30 mouse cellular contexts compared by ENCODE assay signal in the genomic region with DNA sequence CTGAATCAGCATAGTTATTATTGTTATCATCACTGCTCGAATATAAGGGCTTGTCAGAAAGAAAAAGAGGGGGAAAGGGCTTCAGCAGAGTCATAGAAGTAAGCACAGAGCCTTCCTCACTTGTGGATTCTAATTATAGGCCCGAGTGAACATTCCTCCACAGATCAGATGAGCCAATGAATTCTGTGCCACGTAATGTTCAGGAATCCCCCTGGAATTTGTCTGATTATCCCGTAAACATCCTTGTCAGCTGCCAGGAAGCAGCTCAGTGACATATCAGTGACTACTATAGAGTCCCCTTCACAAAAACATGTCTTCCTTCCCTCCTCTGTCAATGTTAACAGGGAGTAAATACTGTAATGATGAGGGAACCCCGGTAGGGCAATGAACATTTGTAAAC. TPM values are rescaled to one million over a fixed set of nuclear protein-coding genes. Genes with fewer than 3 reads are reported as not detected.
DNase-seq lines count a peak whose midpoint lies in the region; ATAC-seq and TF ChIP-seq lines count a peak whose summit lies in the region.
"Had no signal": no experiment of that assay in that cellular context is flagged by ENCODE, and none has a peak within 500 bp of the region (broad histone marks: within the 10 kb centered on the region; RNA-seq: fewer than 3 reads in every experiment).

No protein-coding gene starts in this region.

- no peak for TF ChIP-seq POLR2A in kidney, adult 2 months (IDR thresholded peaks at IDR 0.05; ENCODE audit: low read depth, low read length)

- H3K36me3 ChIP-seq in heart, embryonic 12.5 days: no peaks in the 10 kb centered on the region
- no peaks in the 10 kb centered on the region for H3K36me3 ChIP-seq in kidney, embryonic 16.5 days (ENCODE audit: insufficient read depth, low read length)
- H3K36me3 ChIP-seq in kidney, adult 2 months (ENCODE audit: control insufficient read depth, insufficient read depth, low read length): no peaks in the 10 kb centered on the region
- H3K36me3 ChIP-seq in midbrain, embryonic 14.5 days (ENCODE audit: control insufficient read depth, insufficient read depth, low read length): no peaks in the 10 kb centered on the region
- H3K36me3 ChIP-seq in midbrain, embryonic 13.5 days: no peaks in the 10 kb centered on the region
- H3K36me3 ChIP-seq: embryonic facial prominence, embryonic 13.5 days; hindbrain, embryonic 10.5 days; limb, embryonic 15.5 days had no signal

- no peak overlapping the region; the same call in 1 of the 2 replicates for H3K27ac ChIP-seq in heart, embryonic 12.5 days (ENCODE audit: poor library complexity, severe bottlenecking)
- H3K27ac ChIP-seq in kidney, embryonic 16.5 days (ENCODE audit: low read length): 0 out of 2 replicates have a peak overlapping the region, but pooled peaks have one; percentile 14
- H3K27ac ChIP-seq in kidney, adult 2 months (ENCODE audit: insufficient read depth, low read depth, low read length): no peak overlapping the region
- no peak overlapping the region for H3K27ac ChIP-seq in midbrain, embryonic 14.5 days (replicated peaks; ENCODE audit: low read depth, low read length)
- no peak overlapping the region for H3K27ac ChIP-seq in midbrain, embryonic 13.5 days
- H3K27ac ChIP-seq: embryonic facial prominence, embryonic 13.5 days; forebrain, embryonic 13.5 days; hindbrain, embryonic 10.5 days; hindbrain, postnatal 0 days; limb, embryonic 15.5 days; liver, embryonic 14.5 days; stomach, postnatal 0 days had no signal

- peaks cover 15% of the 10 kb centered on the region for H3K4me1 ChIP-seq in heart, embryonic 12.5 days (replicated peaks)
- H3K4me1 ChIP-seq in kidney, embryonic 16.5 days (ENCODE audit: insufficient read depth, low read length): peaks cover 20% of the 10 kb centered on the region
- H3K4me1 ChIP-seq in kidney, adult 2 months (ENCODE audit: control insufficient read depth, insufficient read depth, low read length): no peaks in the 10 kb centered on the region; the same call in 1 of the 2 replicates
- peaks cover 11% of the 10 kb centered on the region for H3K4me1 ChIP-seq in midbrain, embryonic 14.5 days (ENCODE audit: control insufficient read depth, insufficient read depth, low read length)
- H3K4me1 ChIP-seq in midbrain, embryonic 13.5 days (replicated peaks): peaks cover 27% of the 10 kb centered on the region
- H3K4me1 ChIP-seq: embryonic facial prominence, embryonic 13.5 days; hindbrain, embryonic 10.5 days; limb, embryonic 15.5 days had no signal

- 0 out of 2 replicates have a peak overlapping the region, but pooled peaks have one; percentile 8 for H3K4me2 ChIP-seq in heart, embryonic 12.5 days
- no peak overlapping the region for H3K4me2 ChIP-seq in kidney, embryonic 16.5 days (replicated peaks; ENCODE audit: low read depth, low read length)
- H3K4me2 ChIP-seq in midbrain, embryonic 14.5 days (ENCODE audit: low read length): no peak overlapping the region
- no peak overlapping the region for H3K4me2 ChIP-seq in midbrain, embryonic 13.5 days (replicated peaks)
- H3K4me2 ChIP-seq: embryonic facial prominence, embryonic 13.5 days; forebrain, embryonic 13.5 days; limb, embryonic 15.5 days had no signal

- H3K9ac ChIP-seq in heart, embryonic 12.5 days: no peak overlapping the region
- no peak overlapping the region for H3K9ac ChIP-seq in kidney, embryonic 16.5 days (replicated peaks; ENCODE audit: low read length)
- no peak overlapping the region for H3K9ac ChIP-seq in midbrain, embryonic 14.5 days (replicated peaks; ENCODE audit: low read length)
- no peak overlapping the region for H3K9ac ChIP-seq in midbrain, embryonic 13.5 days (replicated peaks)
- H3K9ac ChIP-seq: embryonic facial prominence, embryonic 13.5 days; forebrain, embryonic 13.5 days; limb, embryonic 15.5 days; liver, embryonic 14.5 days had no signal

- 14% methylated on average over 5 of the region's 5 CpGs for WGBS in heart, embryonic 12.5 days
- WGBS in kidney, embryonic 16.5 days: 41% methylated on average over 5 of the region's 5 CpGs
- WGBS in kidney, adult 2 months: 24% methylated on average over 5 of the region's 5 CpGs
- WGBS in midbrain, embryonic 14.5 days: 20% methylated on average over 5 of the region's 5 CpGs
- 31% methylated on average over 5 of the region's 5 CpGs for WGBS in midbrain, embryonic 13.5 days

- H3K4me3 ChIP-seq in heart, embryonic 12.5 days: no peak overlapping the region
- no peak overlapping the region for H3K4me3 ChIP-seq in kidney, embryonic 16.5 days (ENCODE audit: low read length)
- H3K4me3 ChIP-seq in kidney, adult 2 months (ENCODE audit: insufficient read depth, low read depth, low read length): no peak overlapping the region
- no peak overlapping the region for H3K4me3 ChIP-seq in midbrain, embryonic 14.5 days (replicated peaks; ENCODE audit: low read depth, low read length)
- no peak overlapping the region for H3K4me3 ChIP-seq in midbrain, embryonic 13.5 days (replicated peaks)
- H3K4me3 ChIP-seq: embryonic facial prominence, embryonic 13.5 days; forebrain, embryonic 13.5 days; hindbrain, embryonic 10.5 days; limb, embryonic 15.5 days had no signal

- DNase-seq in heart, adult 18-20 months: no peak
- DNase-seq in kidney, adult 2 months: no peak
- DNase-seq in midbrain, embryonic 14.5 days: peak; percentile 24
- DNase-seq in retina, postnatal 1 day: peak; percentile 37
- DNase-seq: cerebellum, adult 18-20 months; cerebellum, postnatal 25 days; gastrocnemius, postnatal 36 days; kidney, postnatal 36 days; layer of hippocampus, postnatal 36 days; lung, postnatal 10 days; right cerebral cortex, postnatal 14 days; thymus, adult 2 months; thymus, postnatal 4 days had no signal

- no peaks in the 10 kb centered on the region for H3K27me3 ChIP-seq in heart, embryonic 12.5 days (replicated peaks)
- no peaks in the 10 kb centered on the region for H3K27me3 ChIP-seq in kidney, embryonic 16.5 days (ENCODE audit: insufficient read depth, low read length)
- H3K27me3 ChIP-seq in kidney, adult 2 months (replicated peaks; ENCODE audit: control insufficient read depth, insufficient read depth, low read length): no peaks in the 10 kb centered on the region
- no peaks in the 10 kb centered on the region for H3K27me3 ChIP-seq in midbrain, embryonic 14.5 days (ENCODE audit: control insufficient read depth, insufficient read depth, low read length)
- 0 out of 2 replicates have a peak, but pooled peaks cover 3% of the 10 kb centered on the region for H3K27me3 ChIP-seq in midbrain, embryonic 13.5 days
- H3K27me3 ChIP-seq: embryonic facial prominence, embryonic 13.5 days; forebrain, embryonic 13.5 days; limb, embryonic 15.5 days; Patski had no signal

- ATAC-seq in heart, embryonic 12.5 days (ENCODE audit: insufficient number of reproducible peaks, low FRiP score): no peak
- no peak for ATAC-seq in kidney, embryonic 16.5 days (ENCODE audit: low FRiP score, low TSS enrichment)
- no peak for ATAC-seq in midbrain, embryonic 14.5 days (ENCODE audit: low FRiP score, low TSS enrichment)
- no peak for ATAC-seq in midbrain, embryonic 13.5 days
- ATAC-seq in cerebellum, adult (ENCODE audit: insufficient number of reproducible peaks, low FRiP score, low TSS enrichment): no peak
- ATAC-seq: forebrain, embryonic 13.5 days; hindbrain, postnatal 0 days; intestine, embryonic 16.5 days had no signal

- no peaks in the 10 kb centered on the region for H3K9me3 ChIP-seq in heart, embryonic 12.5 days (replicated peaks)
- H3K9me3 ChIP-seq in kidney, embryonic 16.5 days (ENCODE audit: low read length): no peaks in the 10 kb centered on the region
- no peaks in the 10 kb centered on the region for H3K9me3 ChIP-seq in midbrain, embryonic 14.5 days (ENCODE audit: control insufficient read depth, low read length)
- no peaks in the 10 kb centered on the region for H3K9me3 ChIP-seq in midbrain, embryonic 13.5 days
- H3K9me3 ChIP-seq: embryonic facial prominence, embryonic 13.5 days; forebrain, embryonic 13.5 days; hindbrain, embryonic 10.5 days; limb, embryonic 15.5 days had no signal

- no peak for TF ChIP-seq CTCF in kidney, adult 2 months (conservative IDR thresholded peaks at IDR 0.05; ENCODE audit: insufficient read depth, insufficient read length, low read depth, low read length)

RNA-seq across cellular contexts. Expression of a gene that starts 50.9 kb away (rescaled TPM):
- polyA plus RNA-seq in heart, embryonic 12.5 days (2016; fragmentation: Nextera tagmentation; extraction: Ambion mirVana): 2.3 and 2.4 TPM in 2 replicates
- under 1 TPM in 1 of 2 experiments, not detected in 1; 0.07 TPM for total RNA-seq in heart, adult 18-20 months (2021)
- polyA plus RNA-seq in kidney, embryonic 16.5 days (2015; fragmentation: Nextera tagmentation; extraction: Ambion mirVana): 6.3 TPM in 2 replicates
- 0.77 and 0.88 TPM in 2 replicates for polyA plus RNA-seq in kidney, adult 2 months (2012; rRNA removed)
- 57.2 and 60.8 TPM in 2 replicates for polyA plus RNA-seq in midbrain, embryonic 14.5 days (2014; fragmentation: Nextera tagmentation; extraction: Ambion mirVana)
- 38.9 and 42.7 TPM in 2 replicates for polyA plus RNA-seq in midbrain, embryonic 13.5 days (2015; fragmentation: Nextera tagmentation; extraction: Ambion mirVana)
- total RNA-seq: gastrocnemius, adult 18-20 months; gastrocnemius, postnatal 36 days; megakaryocyte, adult 5-6 weeks; monocyte, adult 5-6 weeks; neutrophil, adult 5-6 weeks had no signal

Comparison
In these comparisons a context has a peak if more than half of its experiments do, and no peak if none do; other contexts are left out.
1. DNase-seq: peak in midbrain, embryonic 14.5 days (single experiment) and retina, postnatal 1 day (single experiment); none in heart, adult 18-20 months (0 of 2) and kidney, adult 2 months (single experiment).